Mouse (Mus musculus) kidney, adult 2 months (tissue): ENCODE data around the gene Mcf2l.

Source experiments
- CTCF ChIP-seq: fragments of 200-500 bp; conservative IDR thresholded peaks from 2 replicates; pipeline ENCODE4 v1.5.1; 2011; ENCODE audit warnings: low read depth, mild to moderate bottlenecking, control low read depth, low read length, moderate library complexity, mixed read lengths; ENCODE audit not compliant: insufficient read depth, insufficient read length
- POLR2A ChIP-seq: fragments of 200-500 bp; IDR thresholded peaks from one replicate; pipeline ENCODE4 v1.6.1; 2011; ENCODE audit warnings: low read depth, low read length, control low read depth

DNA sequence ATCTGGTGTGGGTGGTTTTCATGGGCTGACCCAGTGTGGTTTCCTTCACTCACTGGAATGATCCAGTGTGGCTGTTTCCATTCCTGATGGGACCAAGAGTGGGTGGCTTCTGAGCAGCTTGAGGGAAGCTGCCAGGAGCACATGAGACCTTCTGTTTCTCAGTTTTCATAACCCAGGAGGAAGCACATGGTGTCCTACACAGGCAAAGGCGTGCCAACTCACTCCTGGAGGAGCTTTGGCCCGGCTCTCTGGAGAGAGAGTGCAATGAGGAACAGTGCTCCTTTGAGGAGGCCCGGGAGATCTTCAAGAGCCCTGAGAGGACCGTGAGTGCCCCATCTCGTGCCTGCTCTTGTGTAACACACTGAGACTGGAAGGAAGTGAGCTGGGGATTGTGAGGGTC, 154.9 kb downstream of the Mcf2l start:
- no peak for TF ChIP-seq CTCF
- TF ChIP-seq POLR2A: no peak
